ENCODE assay signal across 28 mouse cellular contexts in the genomic region with DNA sequence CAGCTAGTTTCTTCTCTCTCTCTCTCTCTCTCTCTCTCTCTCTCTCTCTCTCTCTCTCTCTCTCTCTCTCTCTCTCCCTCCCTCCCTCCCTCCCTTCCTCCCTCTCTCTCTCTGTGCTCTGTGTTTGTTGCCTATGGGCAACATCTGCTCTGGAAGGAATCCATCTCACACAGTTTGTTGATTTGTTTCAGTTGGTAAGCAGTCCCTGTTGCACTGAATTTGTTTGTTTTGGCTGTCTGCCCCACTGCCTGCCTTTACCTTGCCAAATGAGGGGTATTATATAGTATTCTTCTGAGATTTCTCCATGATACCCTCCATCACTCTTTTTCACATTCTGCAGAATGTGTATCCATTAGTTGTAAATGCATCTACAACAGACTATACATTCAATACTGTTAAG.
A peak's percentile ranks its signal among the peaks of the same experiment; 100 is the strongest.
DNase-seq lines count a peak whose midpoint lies in the region; ATAC-seq and TF ChIP-seq lines count a peak whose summit lies in the region.
"Had no signal": no experiment of that assay in that cellular context is flagged by ENCODE, and none has a peak within 500 bp of the region (broad histone marks: within the 10 kb centered on the region; RNA-seq: fewer than 3 reads in every experiment).

No protein-coding gene starts in this region.

- no peaks in the 10 kb centered on the region for H3K36me3 ChIP-seq in hindbrain, embryonic 14.5 days (replicated peaks; ENCODE audit: control insufficient read depth, insufficient read depth)
- H3K36me3 ChIP-seq in hindbrain, embryonic 10.5 days = no peaks in the 10 kb centered on the region
- H3K36me3 ChIP-seq in midbrain, embryonic 14.5 days (ENCODE audit: control insufficient read depth, insufficient read depth, low read length) = no peaks in the 10 kb centered on the region
- H3K36me3 ChIP-seq in midbrain, embryonic 16.5 days (ENCODE audit: control insufficient read depth, insufficient read depth, low read length) = no peaks in the 10 kb centered on the region
- H3K36me3 ChIP-seq in hindbrain, postnatal 0 days (ENCODE audit: insufficient read depth, low read length) = no peaks in the 10 kb centered on the region
- no peaks in the 10 kb centered on the region for H3K36me3 ChIP-seq in kidney, embryonic 15.5 days
- H3K36me3 ChIP-seq: embryonic facial prominence, embryonic 13.5 days; limb, embryonic 12.5 days; liver, embryonic 13.5 days had no signal

- peak; percentile 82 for ATAC-seq in hindbrain, embryonic 14.5 days (ENCODE audit: low FRiP score)
- ATAC-seq in midbrain, embryonic 14.5 days (ENCODE audit: low FRiP score, low TSS enrichment) = no peak
- ATAC-seq in midbrain, embryonic 16.5 days = no peak
- no peak for ATAC-seq in hindbrain, postnatal 0 days
- no peak for ATAC-seq in kidney, embryonic 15.5 days (replicated peaks; ENCODE audit: low FRiP score)
- ATAC-seq: intestine, embryonic 16.5 days; Patski had no signal

- H3K27ac ChIP-seq in hindbrain, embryonic 14.5 days = no peak overlapping the region
- H3K27ac ChIP-seq in hindbrain, embryonic 10.5 days = no peak overlapping the region
- no peak overlapping the region for H3K27ac ChIP-seq in midbrain, embryonic 14.5 days (replicated peaks; ENCODE audit: low read depth, low read length)
- no peak overlapping the region for H3K27ac ChIP-seq in midbrain, embryonic 16.5 days (ENCODE audit: low read length)
- no peak overlapping the region for H3K27ac ChIP-seq in hindbrain, postnatal 0 days
- H3K27ac ChIP-seq in kidney, embryonic 15.5 days = no peak overlapping the region
- H3K27ac ChIP-seq: embryonic facial prominence, embryonic 13.5 days; limb, embryonic 12.5 days; liver, embryonic 13.5 days had no signal

- H3K4me1 ChIP-seq in hindbrain, embryonic 14.5 days (replicated peaks; ENCODE audit: control insufficient read depth, insufficient read depth, low read length) = no peaks in the 10 kb centered on the region
- no peaks in the 10 kb centered on the region for H3K4me1 ChIP-seq in hindbrain, embryonic 10.5 days (replicated peaks)
- H3K4me1 ChIP-seq in midbrain, embryonic 14.5 days (ENCODE audit: control insufficient read depth, insufficient read depth, low read length) = no peaks in the 10 kb centered on the region
- H3K4me1 ChIP-seq in midbrain, embryonic 16.5 days (ENCODE audit: control insufficient read depth, insufficient read depth, low read length) = no peaks in the 10 kb centered on the region
- H3K4me1 ChIP-seq in hindbrain, postnatal 0 days (ENCODE audit: insufficient read depth, low read length) = no peaks in the 10 kb centered on the region
- no peaks in the 10 kb centered on the region for H3K4me1 ChIP-seq in kidney, embryonic 15.5 days
- H3K4me1 ChIP-seq: embryonic facial prominence, embryonic 13.5 days; limb, embryonic 12.5 days; liver, embryonic 13.5 days had no signal

- no peaks in the 10 kb centered on the region for H3K9me3 ChIP-seq in hindbrain, embryonic 14.5 days (ENCODE audit: control insufficient read depth, low read length)
- no peaks in the 10 kb centered on the region for H3K9me3 ChIP-seq in hindbrain, embryonic 10.5 days
- no peaks in the 10 kb centered on the region for H3K9me3 ChIP-seq in midbrain, embryonic 14.5 days (ENCODE audit: control insufficient read depth, low read length)
- H3K9me3 ChIP-seq in midbrain, embryonic 16.5 days (replicated peaks; ENCODE audit: control insufficient read depth, low read length, poor library complexity, severe bottlenecking) = no peaks in the 10 kb centered on the region
- no peaks in the 10 kb centered on the region for H3K9me3 ChIP-seq in hindbrain, postnatal 0 days (ENCODE audit: low read length)
- no peaks in the 10 kb centered on the region for H3K9me3 ChIP-seq in kidney, embryonic 15.5 days (replicated peaks)
- H3K9me3 ChIP-seq: embryonic facial prominence, embryonic 13.5 days; limb, embryonic 12.5 days; liver, embryonic 13.5 days had no signal

- no peak overlapping the region for H3K9ac ChIP-seq in hindbrain, embryonic 14.5 days
- H3K9ac ChIP-seq in midbrain, embryonic 14.5 days (replicated peaks; ENCODE audit: low read length) = no peak overlapping the region
- no peak overlapping the region for H3K9ac ChIP-seq in midbrain, embryonic 16.5 days (ENCODE audit: low read depth, low read length)
- H3K9ac ChIP-seq in hindbrain, postnatal 0 days (replicated peaks; ENCODE audit: low read length) = no peak overlapping the region
- H3K9ac ChIP-seq in kidney, embryonic 15.5 days = no peak overlapping the region
- H3K9ac ChIP-seq: embryonic facial prominence, embryonic 13.5 days; limb, embryonic 12.5 days; liver, embryonic 13.5 days had no signal

- TF ChIP-seq CTCF in hindbrain, postnatal 0 days (IDR thresholded peaks at IDR 0.05; ENCODE audit: low read depth) = no peak

- DNase-seq in hindbrain, embryonic 14.5 days (ENCODE audit: low spot score) = peak; percentile 53
- DNase-seq in hindbrain, embryonic 10.5 days (ENCODE audit: low spot score) = no peak
- peak; percentile 12 for DNase-seq in midbrain, embryonic 14.5 days
- peak; percentile 82 for DNase-seq in adipocyte (ENCODE audit: low spot score)
- peak; percentile 25 for DNase-seq in hindbrain, postnatal 0 days (ENCODE audit: low spot score)
- DNase-seq in embryo, embryonic 11 days = no peak
- DNase-seq: adrenal gland, postnatal 25 days; cerebellum, adult 18-20 months; cerebellum, postnatal 25 days; gastrocnemius, postnatal 14 days; heart, postnatal 14 days; kidney, adult 8-10 months; kidney, postnatal 14 days; layer of hippocampus, adult 9-11 months; liver, embryonic 13.5 days; lung, adult 18-20 months; lung, postnatal 14 days; right cerebral cortex, adult 18-20 months; spleen, adult 18-20 months; thymus, postnatal 14 days had no signal

- no peak overlapping the region for H3K4me2 ChIP-seq in hindbrain, embryonic 14.5 days (replicated peaks)
- no peak overlapping the region for H3K4me2 ChIP-seq in midbrain, embryonic 14.5 days (ENCODE audit: low read length)
- no peak overlapping the region for H3K4me2 ChIP-seq in midbrain, embryonic 16.5 days (ENCODE audit: low read length)
- H3K4me2 ChIP-seq in hindbrain, postnatal 0 days (ENCODE audit: low read depth, low read length) = no peak overlapping the region
- no peak overlapping the region for H3K4me2 ChIP-seq in kidney, embryonic 15.5 days
- H3K4me2 ChIP-seq: embryonic facial prominence, embryonic 13.5 days; limb, embryonic 12.5 days; liver, embryonic 13.5 days had no signal

- no peaks in the 10 kb centered on the region for H3K27me3 ChIP-seq in hindbrain, embryonic 14.5 days (ENCODE audit: control insufficient read depth, insufficient read depth, low read length)
- H3K27me3 ChIP-seq in hindbrain, embryonic 10.5 days (ENCODE audit: insufficient read depth, poor library complexity, severe bottlenecking) = no peaks in the 10 kb centered on the region
- H3K27me3 ChIP-seq in midbrain, embryonic 14.5 days (ENCODE audit: control insufficient read depth, insufficient read depth, low read length) = no peaks in the 10 kb centered on the region
- no peaks in the 10 kb centered on the region for H3K27me3 ChIP-seq in midbrain, embryonic 16.5 days (ENCODE audit: control insufficient read depth, insufficient read depth, low read depth, low read length)
- H3K27me3 ChIP-seq in hindbrain, postnatal 0 days (ENCODE audit: insufficient read depth, low read length) = no peaks in the 10 kb centered on the region
- no peaks in the 10 kb centered on the region for H3K27me3 ChIP-seq in kidney, embryonic 15.5 days
- H3K27me3 ChIP-seq: CH12.LX; embryonic facial prominence, embryonic 13.5 days; limb, embryonic 12.5 days; liver, embryonic 13.5 days had no signal

- H3K4me3 ChIP-seq in hindbrain, embryonic 14.5 days (replicated peaks; ENCODE audit: low read length) = no peak overlapping the region
- H3K4me3 ChIP-seq in hindbrain, embryonic 10.5 days = no peak overlapping the region
- H3K4me3 ChIP-seq in midbrain, embryonic 14.5 days (replicated peaks; ENCODE audit: low read depth, low read length) = no peak overlapping the region
- H3K4me3 ChIP-seq in midbrain, embryonic 16.5 days (ENCODE audit: low read depth, low read length) = no peak overlapping the region
- H3K4me3 ChIP-seq in hindbrain, postnatal 0 days (ENCODE audit: low read length) = no peak overlapping the region
- H3K4me3 ChIP-seq in kidney, embryonic 15.5 days (replicated peaks) = no peak overlapping the region
- H3K4me3 ChIP-seq: embryonic facial prominence, embryonic 13.5 days; erythroblast, embryonic 14.5 days; limb, embryonic 12.5 days; liver, embryonic 13.5 days had no signal

Comparison
In these comparisons a context has a peak if more than half of its experiments do, and no peak if none do; other contexts are left out.
1. DNase-seq: peak in hindbrain, embryonic 14.5 days (single experiment), midbrain, embryonic 14.5 days (single experiment), adipocyte (single experiment) and hindbrain, postnatal 0 days (single experiment); none in hindbrain, embryonic 10.5 days (single experiment) and embryo, embryonic 11 days (single experiment).